In genomic region chr3:97766459-97766858, GRCm38 (mm10) we compare ENCODE assay signal across 8 mouse cellular contexts.
A peak's percentile ranks its signal among the peaks of the same experiment; 100 is the strongest.
DNase-seq lines count a peak whose midpoint lies in the region; ATAC-seq and TF ChIP-seq lines count a peak whose summit lies in the region.

No protein-coding gene starts in this region.

- peaks cover 13% of the 10 kb centered on the region for H3K4me1 ChIP-seq in thymus, adult 2 months (replicated peaks; ENCODE audit: control insufficient read depth, insufficient read depth, low read length)
- peaks cover 36% of the 10 kb centered on the region for H3K4me1 ChIP-seq in limb, embryonic 10.5 days
- H3K4me1 ChIP-seq in neural tube, embryonic 14.5 days (ENCODE audit: control insufficient read depth, insufficient read depth, low read length) = peaks cover 28% of the 10 kb centered on the region

- ATAC-seq in neural tube, embryonic 14.5 days (ENCODE audit: low read depth) = no peak

- peak overlapping the region; percentile 82 for H3K4me2 ChIP-seq in neural tube, embryonic 14.5 days (ENCODE audit: low read depth, low read length)

- peak; percentile 8 for DNase-seq in adrenal gland, adult 2 months
- no peak for DNase-seq in adrenal gland, postnatal 4 days (ENCODE audit: low spot score in 2 of 2)
- DNase-seq in thymus, adult 2 months = no peak
- DNase-seq in thymus, postnatal 14 days = no peak
- DNase-seq in limb, embryonic 10.5 days (ENCODE audit: low spot score) = peak; percentile 37
- no peak for DNase-seq in thymus, postnatal 10 days (ENCODE audit: low spot score in 2 of 2)
- DNase-seq in layer of hippocampus, adult 9-10 months (ENCODE audit: low spot score) = no peak

- TF ChIP-seq CTCF in thymus, adult 2 months (IDR thresholded peaks at IDR 0.05; ENCODE audit: borderline replicate concordance, control insufficient read depth, extremely low read depth, insufficient read depth, low read length, poor library complexity) = no peak

- no peaks in the 10 kb centered on the region for H3K9me3 ChIP-seq in limb, embryonic 10.5 days (replicated peaks)
- no peaks in the 10 kb centered on the region for H3K9me3 ChIP-seq in neural tube, embryonic 14.5 days (ENCODE audit: control insufficient read depth, low read length)

- H3K27ac ChIP-seq in thymus, adult 2 months (ENCODE audit: control insufficient read depth, insufficient read depth, low read length) = no peak overlapping the region
- 0 out of 2 replicates have a peak overlapping the region, but pooled peaks have one; percentile 6 for H3K27ac ChIP-seq in limb, embryonic 10.5 days
- H3K27ac ChIP-seq in neural tube, embryonic 14.5 days (ENCODE audit: low read depth, low read length) = no peak overlapping the region

- WGBS in thymus, adult 2 months = 74% methylated on average over 9 of the region's 9 CpGs
- WGBS in limb, embryonic 10.5 days = 66% methylated on average over 9 of the region's 9 CpGs
- WGBS in neural tube, embryonic 14.5 days = 51% methylated on average over 9 of the region's 9 CpGs

- H3K36me3 ChIP-seq in thymus, adult 2 months (ENCODE audit: control insufficient read depth, insufficient read depth, low read length) = no peaks in the 10 kb centered on the region
- H3K36me3 ChIP-seq in limb, embryonic 10.5 days = 0 out of 2 replicates have a peak, but pooled peaks cover 4% of the 10 kb centered on the region
- H3K36me3 ChIP-seq in neural tube, embryonic 14.5 days (ENCODE audit: control insufficient read depth, insufficient read depth, low read length) = no peaks in the 10 kb centered on the region

- TF ChIP-seq POLR2A in thymus, adult 2 months (IDR thresholded peaks at IDR 0.05; ENCODE audit: control insufficient read depth, extremely low read depth, insufficient read depth, low read length, poor library complexity) = no peak

- H3K4me3 ChIP-seq in thymus, adult 2 months (ENCODE audit: control insufficient read depth, insufficient read depth, low read length) = peak overlapping the region; percentile 77
- peak overlapping the region; percentile 83 for H3K4me3 ChIP-seq in limb, embryonic 10.5 days
- H3K4me3 ChIP-seq in neural tube, embryonic 14.5 days (ENCODE audit: low read depth, low read length) = peak overlapping the region; percentile 85

- H3K9ac ChIP-seq in neural tube, embryonic 14.5 days (replicated peaks; ENCODE audit: low read depth, low read length) = peak overlapping the region; percentile 80; the same call in 1 of the 2 replicates

- H3K27me3 ChIP-seq in thymus, adult 2 months (ENCODE audit: control insufficient read depth, insufficient read depth, low read length) = no peaks in the 10 kb centered on the region
- no peaks in the 10 kb centered on the region for H3K27me3 ChIP-seq in limb, embryonic 10.5 days (ENCODE audit: low read depth, poor library complexity, severe bottlenecking)
- H3K27me3 ChIP-seq in neural tube, embryonic 14.5 days (ENCODE audit: control insufficient read depth, insufficient read depth, low read length) = no peaks in the 10 kb centered on the region

Comparison
In these comparisons a context has a peak if more than half of its experiments do, and no peak if none do; other contexts are left out.
1. DNase-seq: peak in adrenal gland, adult 2 months (single experiment) and limb, embryonic 10.5 days (single experiment); none in adrenal gland, postnatal 4 days (0 of 2), thymus, adult 2 months (single experiment), thymus, postnatal 14 days (single experiment), thymus, postnatal 10 days (0 of 2) and layer of hippocampus, adult 9-10 months (single experiment).
2. Peak in every context shown above with its lines, with median percentiles within 50 percentile points of each other: H3K4me3 ChIP-seq.